Mouse (Mus musculus) stomach, postnatal 0 days (tissue): ENCODE measurements at regions not wholly inside any gene's neighbourhood (a gene's known extent, or its start where the extent isn't known, plus 50 kb on each side); places are given as distances from the start of the nearest gene placed in this dataset.

Source experiments
- ATAC-seq: fragments of 200-750 bp; cut with Nextera tagmentation; 2 replicates; pipeline ENCODE4 v1.8.0; 2017; ENCODE audit not compliant: low FRiP score, low TSS enrichment
- DNase-seq: peaks from one replicate; pipeline ENCODE4 v3.0.0-alpha.2; 2016; ENCODE audit warnings: low spot score
- H3K27ac ChIP-seq: fragments of 300-500 bp; sonication (generic); replicated peaks from 2 replicates; pipeline ENCODE4 v1.5.1; 2014; ENCODE audit warnings: mild to moderate bottlenecking, control low read depth
- H3K27me3 ChIP-seq: fragments of 300-500 bp; sonication (generic); 2 replicates; pipeline ENCODE4 v1.6.1; 2014; ENCODE audit warnings: low read length; ENCODE audit not compliant: control insufficient read depth, insufficient read depth
- H3K36me3 ChIP-seq: fragments of 300-500 bp; sonication (generic); 2 replicates; pipeline ENCODE4 v1.6.1; 2014; ENCODE audit warnings: low read length, mixed read lengths; ENCODE audit not compliant: control insufficient read depth, insufficient read depth
- H3K4me1 ChIP-seq: fragments of 300-500 bp; sonication (generic); replicated peaks from 2 replicates; pipeline ENCODE4 v1.6.1; 2014; ENCODE audit warnings: antibody characterized with exemption; ENCODE audit not compliant: control insufficient read depth, insufficient read depth
- H3K4me2 ChIP-seq: fragments of 300-500 bp; sonication (generic); replicated peaks from 2 replicates; pipeline ENCODE4 v1.6.1; 2014; ENCODE audit warnings: low read depth, mild to moderate bottlenecking, control low read depth, moderate library complexity
- H3K4me3 ChIP-seq: fragments of 300-500 bp; sonication (generic); 2 replicates; pipeline ENCODE4 v1.5.1; 2014; ENCODE audit warnings: low read depth, low read length, control low read depth
- H3K9ac ChIP-seq: fragments of 300-500 bp; sonication (generic); 2 replicates; pipeline ENCODE4 v1.6.1; 2014; ENCODE audit warnings: mild to moderate bottlenecking, low read length, control low read depth, mixed read lengths
- H3K9me3 ChIP-seq: fragments of 300-500 bp; sonication (generic); 2 replicates; pipeline ENCODE4 v1.6.1; 2016; ENCODE audit warnings: low read length; ENCODE audit not compliant: control insufficient read depth
- CTCF ChIP-seq: IDR thresholded peaks from 2 replicates; pipeline ENCODE4 v1.5.1; 2016; ENCODE audit warnings: antibody characterized with exemption, low read depth, mild to moderate bottlenecking, moderate library complexity
- EP300 ChIP-seq: optimal IDR thresholded peaks from 2 replicates; pipeline ENCODE3; 2016; ENCODE audit warnings: antibody characterized with exemption
- WGBS: fragments of 180-500 bp; shearing (Covaris S2); extraction: QIAGEN DNeasy Blood & Tissue Kit; methylation state at CpG from one replicate; pipeline ENCODE4 v1.1.7; 2014; 5-methylcytosine and 5-hydroxymethylcytosine counted together

DNA sequence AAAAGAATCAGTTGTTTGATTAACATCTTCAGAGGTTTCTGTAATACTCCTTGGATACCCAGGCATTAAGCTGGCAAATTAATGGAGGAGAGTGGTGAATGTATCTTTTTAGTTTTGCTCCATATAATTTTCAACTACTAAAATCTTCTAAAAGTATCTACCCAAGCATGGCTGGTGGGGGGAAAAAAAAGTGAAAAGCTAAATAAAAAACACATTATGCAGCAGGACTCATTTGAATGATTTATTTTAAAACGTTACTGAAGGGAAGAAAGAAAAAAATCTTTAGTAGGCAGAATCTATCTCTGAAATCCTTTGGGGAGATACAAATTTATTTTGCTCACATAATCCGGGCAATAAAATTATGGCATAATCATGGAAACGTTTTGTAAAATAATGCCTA, 443.9 kb upstream of the Mon1b start:
- H3K4me1 ChIP-seq, result no peaks in the 10 kb centered on the region
- no peak overlapping the region for H3K4me2 ChIP-seq
- no peak overlapping the region for H3K27ac ChIP-seq
- no peaks in the 10 kb centered on the region for H3K27me3 ChIP-seq
- H3K4me3 ChIP-seq, result no peak overlapping the region
- no peak overlapping the region for H3K9ac ChIP-seq
- no peaks in the 10 kb centered on the region for H3K9me3 ChIP-seq
- 74% methylated on average over 3 of the region's 3 CpGs for WGBS
- DNase-seq (no peak), ATAC-seq (no peak)
- no peaks in the 10 kb centered on the region for H3K36me3 ChIP-seq
- no peak for TF ChIP-seq EP300
- no peak for TF ChIP-seq CTCF
